Mouse (Mus musculus): ENCODE data around the gene Olfr1424. TPM values are rescaled to one million over a fixed set of nuclear protein-coding genes. Genes with fewer than 3 reads are reported as not detected.

Gene Olfr1424
- total RNA-seq, 4 experiments from 2014 or later = not detected

Other genes with a start within 250 kb of the Olfr1424 start
- 1 to 10 TPM in 3 of 4 experiments, under 1 TPM in 1; 0.97 to 1.8 (median 1.2) TPM for gene Stx3, start 243.3 kb downstream of the Olfr1424 start, total RNA-seq (2022)
- not detected for gene Olfr1417, start 223.5 kb downstream of the Olfr1424 start, total RNA-seq (2022)
- not detected for gene Olfr1418, start 201.6 kb downstream of the Olfr1424 start, total RNA-seq (2022)
- not detected for gene Olfr1419, start 187.6 kb downstream of the Olfr1424 start, total RNA-seq (2022)
- not detected for gene Olfr1420, start 176.1 kb downstream of the Olfr1424 start, total RNA-seq (2022)
- gene Patl1, start 150.3 kb downstream of the Olfr1424 start, total RNA-seq (2022) = 10 to 100 TPM; 23.0 to 29.3 (median 24.5) TPM
- gene Osbp, start 96.7 kb downstream of the Olfr1424 start, total RNA-seq (2022) = 10 to 100 TPM; 56.3 to 63.9 (median 59.4) TPM
- gene Olfr1423, start 21.4 kb downstream of the Olfr1424 start, total RNA-seq (2022) = not detected
- gene Olfr1425, start 15.0 kb upstream of the Olfr1424 start, total RNA-seq (2022) = not detected
- not detected for gene Olfr1426, start 29.3 kb upstream of the Olfr1424 start, total RNA-seq (2022)
- gene Olfr1427, start 40.7 kb upstream of the Olfr1424 start, total RNA-seq (2022) = not detected
- gene Olfr1428, start 53.2 kb upstream of the Olfr1424 start, total RNA-seq (2022) = not detected
- gene Olfr76, start 60.5 kb upstream of the Olfr1424 start, total RNA-seq (2022) = not detected
- gene Olfr1555-ps1, start 107.4 kb upstream of the Olfr1424 start, total RNA-seq (2022) = not detected
- gene Olfr1431, start 138.0 kb upstream of the Olfr1424 start, total RNA-seq (2022) = not detected
- not detected for gene Olfr1432, start 169.9 kb upstream of the Olfr1424 start, total RNA-seq (2022)
- not detected for gene Olfr262, start 179.0 kb upstream of the Olfr1424 start, total RNA-seq (2022)
- not detected for gene Olfr235, start 198.3 kb upstream of the Olfr1424 start, total RNA-seq (2022)
- not detected for gene Olfr1434, start 217.2 kb upstream of the Olfr1424 start, total RNA-seq (2022)
- not detected for gene Olfr1436, start 236.4 kb upstream of the Olfr1424 start, total RNA-seq (2022)